Mouse (Mus musculus) cerebellum, adult 9-11 months (tissue): ENCODE data around the gene Pde11a.
A peak's percentile ranks its signal among the peaks of the same experiment; 100 is the strongest.

ENCODE experiments used
- DNase-seq: peaks from one replicate; pipeline ENCODE4 v3.0.0; 2022

Gene Pde11a

GRCm38 (mm10) chr2:76132983-76133382 lies 205.6 kb downstream of the Pde11a start:
- DNase-seq: no peak

- DNase-seq: no peak
These were observed 208.5 kb downstream of the Pde11a start for GRCm38 (mm10) chr2:76129933-76130627.

DNA sequence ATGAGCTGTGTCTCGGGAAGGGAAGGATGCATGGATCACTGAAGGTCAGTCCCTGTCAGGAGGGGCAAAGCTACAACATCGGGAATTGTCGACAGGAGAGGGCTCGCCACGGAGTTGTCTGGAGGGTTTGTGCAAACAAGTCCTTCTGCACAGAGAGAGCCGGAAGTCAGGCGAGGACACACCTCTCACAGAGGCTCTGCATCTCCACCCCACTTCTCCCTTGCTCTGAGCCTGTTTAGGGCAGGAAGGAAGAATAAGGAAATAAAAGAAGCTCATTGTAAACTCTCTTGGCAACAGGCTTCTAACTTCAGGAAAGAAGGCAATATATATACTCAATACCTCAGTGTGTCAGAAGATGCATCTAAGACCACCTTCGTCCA lies 209.5 kb downstream of the Pde11a start:
- DNase-seq: no peak

- DNase-seq: no peak
These were observed 210.2 kb downstream of the Pde11a start for GRCm38 (mm10) chr2:76128105-76129057.

GRCm38 (mm10) chr2:76126651-76127050 lies 211.9 kb downstream of the Pde11a start:
- no peak for DNase-seq

- DNase-seq: no peak
These were observed 213.8 kb downstream of the Pde11a start for GRCm38 (mm10) chr2:76124821-76125220.

DNA sequence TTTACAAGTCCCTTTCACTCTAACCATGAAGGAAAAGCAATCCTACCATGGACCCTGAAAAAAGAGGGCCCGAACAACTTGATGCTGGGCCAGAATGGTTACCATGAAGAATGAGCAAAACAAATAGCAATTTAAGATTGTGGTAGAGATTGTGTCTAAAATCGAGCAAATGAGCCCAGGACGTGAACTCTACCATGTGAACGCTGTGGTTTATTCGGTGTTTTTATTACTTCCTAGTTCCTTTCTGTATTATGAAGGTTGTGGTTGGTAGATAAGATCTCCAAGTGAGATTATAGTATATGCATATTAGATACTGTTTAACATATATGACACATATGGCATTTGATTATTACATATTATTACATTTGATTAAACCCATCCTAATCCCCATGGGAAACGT lies 216.4 kb downstream of the Pde11a start:
- no peak for DNase-seq

DNA sequence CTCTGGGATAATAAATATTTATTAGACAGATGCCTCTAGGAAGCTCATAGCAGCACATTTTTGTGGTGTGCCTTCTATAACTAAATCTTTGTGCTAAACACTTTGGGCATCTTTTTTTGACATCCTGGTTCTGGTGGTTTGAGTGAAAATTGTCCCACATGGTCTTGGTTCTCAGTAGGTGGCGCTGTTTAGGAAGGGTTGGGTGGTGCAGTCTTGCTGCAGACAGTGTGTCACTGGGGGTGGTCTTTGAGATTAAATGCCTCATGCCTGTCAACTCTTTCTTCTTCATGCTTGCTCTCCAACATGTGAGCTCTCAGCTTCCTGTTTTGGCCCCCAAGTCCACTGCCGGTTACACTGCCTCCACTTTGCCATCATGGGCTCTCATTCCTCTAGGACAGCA lies 218.7 kb downstream of the Pde11a start:
- no peak for DNase-seq

- DNase-seq: no peak
These were observed 220.1 kb downstream of the Pde11a start for GRCm38 (mm10) chr2:76118491-76118890.

GRCm38 (mm10) chr2:76117219-76117618 lies 221.4 kb downstream of the Pde11a start:
- no peak for DNase-seq

- peak; percentile 4 for DNase-seq
These were observed 222.9 kb downstream of the Pde11a start for GRCm38 (mm10) chr2:76115696-76116095.

DNA sequence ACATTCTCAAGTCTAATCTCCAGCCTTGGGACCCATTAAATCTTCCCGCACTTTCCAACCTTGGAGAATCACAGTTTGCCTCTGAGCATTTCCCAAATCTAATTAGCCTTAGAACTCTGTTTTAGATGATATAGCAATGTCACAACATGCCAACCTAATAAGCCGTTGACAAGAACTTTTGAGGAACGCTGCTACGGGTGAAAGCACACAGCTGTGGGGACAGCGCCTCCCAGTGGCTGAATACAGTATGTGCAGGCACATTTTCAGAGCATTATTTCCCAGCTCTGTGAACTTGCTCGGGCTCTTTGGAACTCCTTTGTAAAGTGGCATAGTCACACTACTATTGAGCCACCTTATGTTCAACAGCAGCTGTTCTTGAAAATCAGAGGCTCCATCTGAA lies 223.8 kb downstream of the Pde11a start:
- DNase-seq: no peak

- DNase-seq: no peak
These were observed 228.9 kb downstream of the Pde11a start for GRCm38 (mm10) chr2:76109653-76110052.

GRCm38 (mm10) chr2:76101889-76102602 lies 236.5 kb downstream of the Pde11a start:
- DNase-seq: no peak

- no peak for DNase-seq
These were observed 238.0 kb downstream of the Pde11a start for GRCm38 (mm10) chr2:76100597-76100996.

- no peak for DNase-seq
These were observed 238.7 kb downstream of the Pde11a start for GRCm38 (mm10) chr2:76099726-76100347.

GRCm38 (mm10) chr2:76098381-76098780 lies 240.2 kb downstream of the Pde11a start:
- no peak for DNase-seq

- DNase-seq: no peak
These were observed 240.7 kb downstream of the Pde11a start for GRCm38 (mm10) chr2:76097847-76098246.

DNA sequence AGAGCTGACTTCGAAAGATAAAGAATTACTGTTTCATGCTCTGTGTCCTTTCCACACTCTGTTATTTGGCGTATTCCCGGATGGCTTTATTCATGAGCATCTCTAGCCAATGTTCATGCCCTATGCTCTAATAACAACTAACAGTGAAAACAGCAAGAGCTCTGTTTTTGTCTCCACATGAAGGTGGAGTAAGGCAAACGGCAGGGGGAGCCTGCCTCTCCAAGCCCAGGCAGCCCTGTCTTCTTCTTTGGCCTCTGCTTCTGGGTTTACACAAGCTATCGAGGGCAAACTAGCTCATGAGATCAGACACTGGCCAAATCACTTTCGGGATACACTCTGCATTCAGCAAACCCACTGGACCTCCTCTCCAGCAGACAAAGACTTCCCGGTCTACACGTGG lies 241.3 kb downstream of the Pde11a start:
- DNase-seq: no peak

GRCm38 (mm10) chr2:76095861-76096260 lies 242.7 kb downstream of the Pde11a start:
- DNase-seq: no peak

- no peak for DNase-seq
These were observed 248.1 kb downstream of the Pde11a start for GRCm38 (mm10) chr2:76090506-76090905.

DNA sequence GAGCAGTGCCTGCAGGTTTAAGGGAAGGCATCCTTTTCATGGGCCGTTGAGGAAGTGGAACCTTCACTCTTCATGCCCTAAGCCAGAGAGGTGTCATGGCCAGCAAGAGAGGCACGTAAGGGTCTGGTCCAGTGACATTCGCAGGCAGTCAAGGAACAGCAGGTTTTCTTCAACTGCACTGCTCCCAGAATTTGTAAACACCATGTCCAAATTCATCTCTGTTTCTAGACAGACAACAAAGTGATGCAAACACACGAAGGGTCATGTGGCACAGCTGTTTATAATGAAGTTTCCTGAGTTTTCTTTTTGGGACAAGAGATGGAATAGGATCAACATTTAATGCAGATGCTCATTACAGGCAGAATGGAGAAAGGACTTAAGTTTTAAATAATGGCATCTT lies 249.7 kb downstream of the Pde11a start:
- no peak for DNase-seq

- DNase-seq: no peak
These were observed 250.2 kb downstream of the Pde11a start for GRCm38 (mm10) chr2:76088413-76088812.
